Mouse (Mus musculus): ENCODE measurements around the gene Acss3. TPM values are rescaled to one million over a fixed set of nuclear protein-coding genes. Genes with fewer than 3 reads are reported as not detected.
A peak's percentile ranks its signal among the peaks of the same experiment; 100 is the strongest.

Acss3 gene
- polyA plus RNA-seq (2014; fragmentation: Nextera tagmentation; extraction: Ambion mirVana): 0.16 and 0.79 TPM in 2 replicates

DNA sequence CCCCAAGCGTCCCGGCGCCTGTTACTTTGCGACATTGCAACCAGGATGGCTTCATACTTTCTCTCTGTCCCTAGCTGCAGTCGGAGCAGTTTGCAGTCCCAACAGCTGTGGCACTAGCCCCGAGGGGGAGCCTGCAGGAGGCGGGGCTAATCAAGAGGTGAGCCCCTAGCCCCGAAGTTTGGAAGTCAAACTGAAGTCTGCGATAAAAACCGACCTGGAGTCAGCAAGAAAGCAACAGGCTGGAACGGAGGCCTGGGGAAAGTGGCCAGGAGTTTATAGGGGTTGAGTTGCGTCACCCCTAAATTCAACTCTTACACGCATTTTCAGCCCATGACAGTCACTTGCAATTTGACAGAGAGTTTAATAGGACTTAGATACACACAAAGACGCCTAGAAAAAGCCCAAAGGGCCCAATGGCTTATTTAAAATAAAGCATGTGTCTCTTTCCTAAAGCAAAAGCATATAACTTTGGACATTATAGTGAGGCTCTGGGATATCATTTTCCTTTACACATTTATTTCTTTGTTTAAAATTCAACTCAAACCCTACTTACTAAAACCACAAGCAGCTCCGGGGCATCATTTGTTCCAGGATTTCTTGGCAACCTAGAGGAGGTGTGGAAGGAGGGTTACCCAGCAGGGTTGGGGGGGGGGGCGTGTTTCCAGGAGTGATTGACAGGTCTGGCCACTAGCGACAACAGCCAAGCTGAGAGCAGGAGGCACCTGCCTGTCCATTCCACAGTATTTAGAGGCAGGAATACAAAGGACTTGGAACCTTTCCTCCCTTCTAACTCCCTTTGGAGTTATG, at the start of gene Acss3:
Gene Acss3 (minus strand): TSS at position 140 of the 807 bp plus-strand sequence.
- DNase-seq: peak; percentile 69
- 2% methylated on average over 17 of the region's 17 CpGs for WGBS

DNA sequence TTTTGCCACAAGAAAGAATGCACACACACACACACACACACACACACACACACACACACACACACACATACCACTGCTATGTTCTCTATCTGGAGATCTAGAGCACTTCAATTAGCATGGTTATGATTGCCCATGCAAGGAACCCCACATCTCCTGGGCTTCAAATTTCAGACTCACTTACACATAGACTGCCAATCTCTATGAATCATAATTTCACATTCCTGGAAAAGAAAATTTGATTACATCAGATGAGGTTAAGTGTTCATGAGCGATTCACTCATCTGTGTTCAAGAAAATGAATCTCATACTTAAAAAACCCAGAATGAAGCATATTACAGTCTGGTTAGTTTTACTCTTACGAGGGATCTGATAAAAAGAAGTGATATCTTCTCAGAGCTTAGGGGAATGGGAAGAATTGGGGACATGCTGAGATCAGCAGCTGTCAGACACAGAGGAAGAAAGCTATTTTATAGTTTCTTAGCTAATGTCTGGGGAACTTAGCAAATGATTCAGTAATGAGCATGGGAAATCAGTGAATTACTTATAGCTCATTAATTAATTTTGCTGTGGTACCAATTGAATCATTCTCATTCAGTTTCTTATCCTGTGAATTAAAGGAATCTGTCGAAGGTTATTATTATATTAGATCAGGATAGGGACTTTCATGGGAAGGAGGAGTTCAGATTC, 48.7 kb upstream of the Acss3 start:
- no peaks in the 10 kb centered on the region for H3K27me3 ChIP-seq (ENCODE audit: control insufficient read depth, insufficient read depth, low read length)
- H3K4me1 ChIP-seq (ENCODE audit: control insufficient read depth, insufficient read depth, low read length): no peaks in the 10 kb centered on the region
- no peak overlapping the region for H3K4me3 ChIP-seq (replicated peaks; ENCODE audit: low read depth, low read length)
- no peaks in the 10 kb centered on the region for H3K36me3 ChIP-seq (ENCODE audit: control insufficient read depth, insufficient read depth, low read length)
- no peaks in the 10 kb centered on the region for H3K9me3 ChIP-seq (ENCODE audit: control insufficient read depth, low read length)
- WGBS: 78% methylated on average over 3 of the region's 3 CpGs
- no peak for ATAC-seq (ENCODE audit: low FRiP score, low TSS enrichment)
- H3K4me2 ChIP-seq (ENCODE audit: low read length): no peak overlapping the region
- H3K27ac ChIP-seq (replicated peaks; ENCODE audit: low read depth, low read length): no peak overlapping the region
- no peak overlapping the region for H3K9ac ChIP-seq (replicated peaks; ENCODE audit: low read length)
- no peak for DNase-seq

More for the DNA sequence above, at the start of gene Acss3:
- Histone ChIP-seq H3K4me3 (replicated peaks; ENCODE audit: low read depth, low read length) (peak within 1 kb of the TSS; percentile 30), H3K27ac (replicated peaks; ENCODE audit: low read depth, low read length) (no peak within 1 kb of the TSS), H3K9ac (replicated peaks; ENCODE audit: low read length) (no peak within 1 kb of the TSS; the same call in 1 of the 2 replicates), H3K9me3 (ENCODE audit: control insufficient read depth, low read length) (no peaks in the 10 kb centered on the region), H3K4me1 (ENCODE audit: control insufficient read depth, insufficient read depth, low read length) (peaks cover 14% of the 10 kb centered on the region; the same call in 1 of the 2 replicates), H3K27me3 (ENCODE audit: control insufficient read depth, insufficient read depth, low read length) (no peaks in the 10 kb centered on the region), H3K36me3 (ENCODE audit: control insufficient read depth, insufficient read depth, low read length) (no peaks in the 10 kb centered on the region), H3K4me2 (ENCODE audit: low read length) (peak within 1 kb of the TSS; percentile 53)
- ATAC-seq (ENCODE audit: low FRiP score, low TSS enrichment): peak; percentile 89

DNA sequence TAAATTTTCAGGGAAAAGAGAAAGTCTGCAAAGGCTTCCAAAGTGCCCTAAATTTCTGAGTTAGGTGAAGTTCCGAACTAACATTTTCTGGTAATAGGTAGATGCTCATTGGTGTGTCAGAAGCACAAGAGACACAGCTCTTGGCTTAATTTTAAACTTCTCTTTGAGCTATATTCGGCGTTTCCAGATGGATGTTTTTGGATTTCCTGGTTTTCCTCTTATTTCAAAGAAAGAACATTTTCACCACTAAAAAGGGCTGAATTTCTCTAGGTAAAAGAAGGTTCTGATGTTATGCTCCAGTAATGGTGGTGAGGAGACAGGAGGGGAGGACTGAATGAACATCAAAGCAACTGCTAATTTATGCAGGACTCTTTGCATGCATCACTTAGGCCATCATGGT, 43.0 kb upstream of the Acss3 start:
- Histone ChIP-seq H3K27me3 (ENCODE audit: control insufficient read depth, insufficient read depth, low read length) (no peaks in the 10 kb centered on the region), H3K4me2 (ENCODE audit: low read length) (no peak overlapping the region), H3K4me3 (replicated peaks; ENCODE audit: low read depth, low read length) (no peak overlapping the region), H3K9me3 (ENCODE audit: control insufficient read depth, low read length) (no peaks in the 10 kb centered on the region), H3K36me3 (ENCODE audit: control insufficient read depth, insufficient read depth, low read length) (no peaks in the 10 kb centered on the region), H3K9ac (replicated peaks; ENCODE audit: low read length) (no peak overlapping the region), H3K4me1 (ENCODE audit: control insufficient read depth, insufficient read depth, low read length) (no peaks in the 10 kb centered on the region), H3K27ac (replicated peaks; ENCODE audit: low read depth, low read length) (no peak overlapping the region)
- WGBS: 87% methylated on average over 3 of the region's 3 CpGs
- ATAC-seq (ENCODE audit: low FRiP score, low TSS enrichment): no peak
- DNase-seq: no peak

DNA sequence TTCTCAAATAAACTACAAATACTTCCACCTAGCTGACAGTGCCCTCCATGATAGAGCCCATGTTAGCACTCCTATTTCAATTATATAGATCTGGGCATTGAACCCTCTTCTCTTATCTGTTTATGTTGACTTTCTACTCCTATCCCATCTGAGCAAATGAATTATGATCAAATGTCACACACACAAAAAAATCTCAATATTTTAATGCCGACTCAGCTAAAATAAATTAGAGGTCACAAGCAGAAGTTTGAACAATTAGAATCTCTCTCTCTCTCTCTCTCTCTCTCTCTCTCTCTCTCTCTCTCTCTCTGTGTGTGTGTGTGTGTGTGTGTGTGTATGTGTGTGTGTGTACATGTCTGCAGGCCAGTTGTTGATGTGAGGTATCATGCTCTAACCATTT, 25.3 kb upstream of the Acss3 start:
- Histone ChIP-seq H3K27ac (replicated peaks; ENCODE audit: low read depth, low read length) (no peak overlapping the region), H3K9me3 (ENCODE audit: control insufficient read depth, low read length) (no peaks in the 10 kb centered on the region), H3K9ac (replicated peaks; ENCODE audit: low read length) (no peak overlapping the region), H3K4me3 (replicated peaks; ENCODE audit: low read depth, low read length) (no peak overlapping the region), H3K4me2 (ENCODE audit: low read length) (no peak overlapping the region), H3K4me1 (ENCODE audit: control insufficient read depth, insufficient read depth, low read length) (no peaks in the 10 kb centered on the region), H3K36me3 (ENCODE audit: control insufficient read depth, insufficient read depth, low read length) (no peaks in the 10 kb centered on the region), H3K27me3 (ENCODE audit: control insufficient read depth, insufficient read depth, low read length) (no peaks in the 10 kb centered on the region)
- 96% methylated on average over 1 of the region's 1 CpGs for WGBS
- ATAC-seq (ENCODE audit: low FRiP score, low TSS enrichment) (no peak), DNase-seq (no peak)

DNA sequence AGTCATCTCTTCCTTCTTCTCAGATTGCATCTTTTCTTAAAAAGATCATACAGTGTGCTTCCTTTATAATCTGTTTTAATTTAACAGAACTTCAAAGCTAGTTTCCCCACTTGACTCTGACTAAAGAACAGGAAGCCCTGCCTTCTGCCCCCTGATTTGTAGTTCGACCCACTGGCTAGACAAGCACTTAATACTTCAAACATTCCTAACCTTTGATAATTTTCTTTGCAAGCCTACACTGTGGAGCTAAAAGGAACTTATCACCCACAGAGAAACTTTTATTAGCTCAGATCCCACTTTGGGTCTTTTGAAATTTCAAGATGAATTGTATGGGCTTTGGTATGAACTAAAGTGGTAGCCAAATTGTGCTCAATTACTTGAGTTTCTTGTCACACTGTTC, 20.5 kb upstream of the Acss3 start:
- Histone ChIP-seq H3K9me3 (ENCODE audit: control insufficient read depth, low read length) (no peaks in the 10 kb centered on the region), H3K4me3 (replicated peaks; ENCODE audit: low read depth, low read length) (no peak overlapping the region), H3K4me1 (ENCODE audit: control insufficient read depth, insufficient read depth, low read length) (no peaks in the 10 kb centered on the region), H3K36me3 (ENCODE audit: control insufficient read depth, insufficient read depth, low read length) (no peaks in the 10 kb centered on the region), H3K27me3 (ENCODE audit: control insufficient read depth, insufficient read depth, low read length) (no peaks in the 10 kb centered on the region), H3K4me2 (ENCODE audit: low read length) (no peak overlapping the region), H3K9ac (replicated peaks; ENCODE audit: low read length) (no peak overlapping the region), H3K27ac (replicated peaks; ENCODE audit: low read depth, low read length) (no peak overlapping the region)
- no peak for DNase-seq
- WGBS: 75% methylated on average over 1 of the region's 1 CpGs
- no peak for ATAC-seq (ENCODE audit: low FRiP score, low TSS enrichment)

DNA sequence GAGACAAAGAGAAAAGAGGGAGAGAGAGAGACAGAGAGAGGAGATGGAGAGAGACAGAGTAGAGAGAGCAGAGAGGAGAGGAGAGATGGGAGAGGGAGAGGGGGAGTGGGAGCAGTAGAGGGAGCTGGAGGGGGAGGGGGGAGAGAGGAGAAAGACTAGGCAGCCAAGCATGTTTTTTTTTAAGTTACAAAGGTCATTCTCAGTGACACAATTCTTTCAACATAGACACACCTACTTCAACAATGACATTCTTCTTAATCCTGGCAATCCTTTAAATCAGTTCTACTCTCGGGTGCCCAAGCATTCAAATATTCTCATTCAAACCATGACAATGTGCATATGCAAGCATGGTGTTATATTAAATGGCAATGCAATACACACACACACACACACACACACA, 19.4 kb upstream of the Acss3 start:
- Histone ChIP-seq H3K9ac (replicated peaks; ENCODE audit: low read length) (no peak overlapping the region), H3K27me3 (ENCODE audit: control insufficient read depth, insufficient read depth, low read length) (no peaks in the 10 kb centered on the region), H3K36me3 (ENCODE audit: control insufficient read depth, insufficient read depth, low read length) (no peaks in the 10 kb centered on the region), H3K4me2 (ENCODE audit: low read length) (no peak overlapping the region), H3K9me3 (ENCODE audit: control insufficient read depth, low read length) (no peaks in the 10 kb centered on the region), H3K4me3 (replicated peaks; ENCODE audit: low read depth, low read length) (no peak overlapping the region), H3K27ac (replicated peaks; ENCODE audit: low read depth, low read length) (no peak overlapping the region), H3K4me1 (ENCODE audit: control insufficient read depth, insufficient read depth, low read length) (no peaks in the 10 kb centered on the region)
- ATAC-seq (ENCODE audit: low FRiP score, low TSS enrichment) (no peak), DNase-seq (no peak)
- 21% methylated on average over 1 of the region's 1 CpGs for whole genome bisulfite sequencing

DNA sequence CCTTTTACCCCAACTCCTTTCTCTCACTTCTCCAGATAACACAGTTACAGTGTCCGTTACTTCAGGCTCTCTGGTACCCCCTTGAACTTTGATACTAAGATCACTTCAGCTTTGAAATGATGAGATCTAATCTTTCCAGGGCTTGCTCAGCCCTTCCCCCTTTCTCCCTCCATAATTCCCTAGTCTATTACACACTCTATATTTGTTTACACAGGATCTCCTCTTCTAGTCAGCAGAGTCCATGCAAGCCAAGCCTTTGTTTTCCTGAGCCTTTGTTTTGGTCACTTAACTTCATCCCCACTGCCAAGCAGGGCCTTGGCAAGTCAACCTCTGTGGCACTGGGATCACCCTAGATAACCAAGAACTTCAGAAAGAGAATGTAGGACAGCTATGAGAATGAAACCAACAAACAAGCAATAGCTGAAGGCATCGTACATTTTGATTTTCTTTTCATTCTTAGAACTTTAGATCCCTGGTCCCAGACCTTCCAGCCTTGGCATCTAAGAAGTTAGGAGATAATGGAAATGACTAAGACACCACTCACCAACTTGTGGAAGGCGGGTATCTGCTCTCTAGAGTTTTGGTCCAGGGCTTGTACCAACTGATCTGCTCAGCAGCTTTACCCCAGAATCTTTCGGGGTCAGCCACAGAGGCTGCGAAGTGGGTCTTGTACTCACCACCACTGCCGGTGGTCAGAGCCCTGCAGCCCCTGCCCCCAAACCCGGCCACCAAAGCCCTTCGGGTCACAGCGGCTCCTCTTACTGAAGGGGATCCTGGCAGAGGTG, 532 bp downstream of the Acss3 start:
- Histone ChIP-seq H3K36me3 (ENCODE audit: control insufficient read depth, insufficient read depth, low read length) (no peaks in the 10 kb centered on the region), H3K9me3 (ENCODE audit: control insufficient read depth, low read length) (no peaks in the 10 kb centered on the region), H3K27me3 (ENCODE audit: control insufficient read depth, insufficient read depth, low read length) (no peaks in the 10 kb centered on the region), H3K4me3 (replicated peaks; ENCODE audit: low read depth, low read length) (peak overlapping the region; percentile 30), H3K27ac (replicated peaks; ENCODE audit: low read depth, low read length) (no peak overlapping the region), H3K4me1 (ENCODE audit: control insufficient read depth, insufficient read depth, low read length) (peaks cover 14% of the 10 kb centered on the region; the same call in 1 of the 2 replicates), H3K9ac (replicated peaks; ENCODE audit: low read length) (no peak overlapping the region; the same call in 1 of the 2 replicates), H3K4me2 (ENCODE audit: low read length) (peak overlapping the region; percentile 53)
- ATAC-seq (ENCODE audit: low FRiP score, low TSS enrichment) (peak; percentile 12; the same call in 1 of the 2 replicates), DNase-seq (no peak)
- 11% methylated on average over 9 of the region's 9 CpGs for WGBS

DNA sequence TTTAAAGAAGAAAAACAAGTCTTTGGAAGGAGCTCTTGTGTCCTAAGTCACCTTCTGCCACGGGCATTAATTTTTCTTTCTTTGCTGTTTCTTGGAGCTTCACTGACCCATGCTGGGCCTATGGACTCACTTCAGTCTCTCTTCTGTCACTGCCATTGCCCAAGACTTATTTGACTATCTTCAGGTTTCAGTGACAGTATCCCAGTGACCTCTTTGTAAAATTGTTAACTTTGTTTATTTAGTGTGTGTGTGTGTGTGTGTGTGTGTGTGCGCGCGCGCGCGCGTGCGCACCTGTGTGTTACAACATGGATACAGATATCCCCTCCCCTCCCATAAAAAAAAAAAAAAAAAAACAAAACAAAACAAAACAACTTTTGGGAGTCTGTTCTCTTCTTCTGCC, 2.2 kb downstream of the Acss3 start:
- Histone ChIP-seq H3K36me3 (ENCODE audit: control insufficient read depth, insufficient read depth, low read length) (no peaks in the 10 kb centered on the region), H3K27ac (replicated peaks; ENCODE audit: low read depth, low read length) (no peak overlapping the region), H3K9ac (replicated peaks; ENCODE audit: low read length) (no peak overlapping the region), H3K4me3 (replicated peaks; ENCODE audit: low read depth, low read length) (no peak overlapping the region), H3K4me2 (ENCODE audit: low read length) (no peak overlapping the region), H3K27me3 (ENCODE audit: control insufficient read depth, insufficient read depth, low read length) (no peaks in the 10 kb centered on the region), H3K9me3 (ENCODE audit: control insufficient read depth, low read length) (no peaks in the 10 kb centered on the region), H3K4me1 (ENCODE audit: control insufficient read depth, insufficient read depth, low read length) (peaks cover 14% of the 10 kb centered on the region; the same call in 1 of the 2 replicates)
- no peak for DNase-seq
- WGBS: 97% methylated on average over 9 of the region's 9 CpGs
- no peak for ATAC-seq (ENCODE audit: low FRiP score, low TSS enrichment)
